Mouse (Mus musculus) stomach, embryonic 14.5 days (tissue): Measurements from ENCODE around the gene Gm6309. TPM values are rescaled to one million over a fixed set of nuclear protein-coding genes. Genes with fewer than 3 reads are reported as not detected.
"Not testable (repeated sequence)": the region's sequence is repeated elsewhere in the genome, so short reads cannot be mapped to it uniquely, and the experiment has no call there.

Experiments
- ATAC-seq: fragments of 200-750 bp; cut with Nextera tagmentation; 2 replicates; pipeline ENCODE4 v1.8.0; 2017; ENCODE audit warnings: low read depth, moderate TSS enrichment; ENCODE audit not compliant: insufficient number of reproducible peaks, insufficient read depth, low FRiP score
- H3K27ac ChIP-seq: fragments of 300-500 bp; sonication (generic); 2 replicates; pipeline ENCODE4 v1.5.1; 2014; ENCODE audit warnings: mild to moderate bottlenecking, low read length, moderate library complexity, mixed read lengths
- H3K27me3 ChIP-seq: fragments of 300-500 bp; sonication (generic); 2 replicates; pipeline ENCODE4 v1.6.1; 2014; ENCODE audit warnings: low read length, control low read depth, mixed read lengths; ENCODE audit not compliant: control insufficient read depth, insufficient read depth
- H3K36me3 ChIP-seq: fragments of 300-500 bp; sonication (generic); 2 replicates; pipeline ENCODE4 v1.6.1; 2014; ENCODE audit warnings: mild to moderate bottlenecking, control low read depth, low read length, moderate library complexity, mixed read lengths; ENCODE audit not compliant: control insufficient read depth, insufficient read depth
- H3K4me1 ChIP-seq: fragments of 300-500 bp; sonication (generic); 2 replicates; pipeline ENCODE4 v1.6.1; 2014; ENCODE audit warnings: low read length, control low read depth, mixed read lengths; ENCODE audit not compliant: control insufficient read depth, insufficient read depth
- H3K4me2 ChIP-seq: fragments of 300-500 bp; sonication (generic); replicated peaks from 2 replicates; pipeline ENCODE4 v1.6.1; 2014; ENCODE audit warnings: low read depth, low read length, control low read depth
- H3K4me3 ChIP-seq: fragments of 300-500 bp; sonication (generic); 2 replicates; pipeline ENCODE4 v1.5.1; 2014; ENCODE audit warnings: low read depth, low read length, control low read depth
- H3K9ac ChIP-seq: fragments of 300-500 bp; sonication (generic); replicated peaks from 2 replicates; pipeline ENCODE4 v1.6.1; 2014; ENCODE audit warnings: low read depth, mild to moderate bottlenecking, control low read depth, low read length, moderate library complexity, mixed read lengths
- H3K9me3 ChIP-seq: fragments of 300-500 bp; sonication (generic); 2 replicates; pipeline ENCODE4 v1.6.1; 2016; ENCODE audit warnings: low read depth, low read length, control low read depth; ENCODE audit not compliant: control insufficient read depth
- WGBS: fragments of 180-500 bp; shearing (Covaris S2); extraction: QIAGEN DNeasy Blood & Tissue Kit; methylation state at CpG from one replicate; pipeline ENCODE4 v1.1.7; 2014; 5-methylcytosine and 5-hydroxymethylcytosine counted together
- polyA plus RNA-seq: library from polyadenylated mRNA; unstranded; fragments of >200 nt; fragmentation: Nextera tagmentation; extraction: Ambion mirVana; gene quantifications from 2 replicates; pipeline ENCODE4 v1.2.1, GENCODE M21; 2014

Gm6309 gene
- polyA plus RNA-seq, 1 experiment from 2014 or later = not detected

- Histone ChIP-seq H3K27ac (no peak overlapping the region), H3K27me3 (no peaks in the 10 kb centered on the region), H3K9me3 (no peaks in the 10 kb centered on the region), H3K4me1 (no peaks in the 10 kb centered on the region), H3K9ac (no peak overlapping the region), H3K4me2 (no peak overlapping the region), H3K36me3 (no peaks in the 10 kb centered on the region), H3K4me3 (no peak overlapping the region)
- ATAC-seq = no peak
- 92% methylated on average over 7 of the region's 7 CpGs for WGBS
Measured at GRCm38 (mm10) chr5:146188712-146189111, 18.2 kb upstream of the Gm6309 start.

GRCm38 (mm10) chr5:146188144-146188543 is 17.6 kb upstream of the Gm6309 start:
- WGBS = 91% methylated on average over 1 of the region's 1 CpGs
- Histone ChIP-seq H3K9ac (no peak overlapping the region), H3K4me2 (no peak overlapping the region)

GRCm38 (mm10) chr5:146187441-146187840 is 16.9 kb upstream of the Gm6309 start:
- H3K36me3 ChIP-seq, H3K4me3 ChIP-seq, H3K9ac ChIP-seq, H3K27ac ChIP-seq, H3K27me3 ChIP-seq, H3K9me3 ChIP-seq, ATAC-seq, H3K4me2 ChIP-seq, H3K4me1 ChIP-seq: not testable (repeated sequence)
- WGBS = 21% methylated on average over 5 of the region's 5 CpGs

More at GRCm38 (mm10) chr5:146188144-146188543, 17.6 kb upstream of the Gm6309 start:
- Histone ChIP-seq H3K9me3 (no peaks in the 10 kb centered on the region), H3K27ac (no peak overlapping the region), H3K27me3 (no peaks in the 10 kb centered on the region), H3K4me1 (no peaks in the 10 kb centered on the region), H3K4me3 (no peak overlapping the region), H3K36me3 (no peaks in the 10 kb centered on the region)
- no peak for ATAC-seq

GRCm38 (mm10) chr5:146185204-146185603 is 14.7 kb upstream of the Gm6309 start, which contains the start of gene 1700001J03Rik:
Gene 1700001J03Rik (minus strand): TSS chr5:146185304.
- not testable (repeated sequence) for ATAC-seq, H3K9me3 ChIP-seq, H3K27ac ChIP-seq, H3K36me3 ChIP-seq, H3K4me2 ChIP-seq, H3K4me3 ChIP-seq, H3K27me3 ChIP-seq, H3K9ac ChIP-seq, H3K4me1 ChIP-seq
- 78% methylated on average over 4 of the region's 4 CpGs for WGBS

GRCm38 (mm10) chr5:146172744-146173143 is 2.2 kb upstream of the Gm6309 start:
- not testable (repeated sequence) for H3K36me3 ChIP-seq, H3K4me3 ChIP-seq, H3K4me1 ChIP-seq, H3K27me3 ChIP-seq, H3K9me3 ChIP-seq, H3K27ac ChIP-seq, H3K4me2 ChIP-seq, ATAC-seq, H3K9ac ChIP-seq
- 61% methylated on average over 4 of the region's 4 CpGs for WGBS

GRCm38 (mm10) chr5:146160439-146160838 is 10.1 kb downstream of the Gm6309 start, which contains the start of gene Gm5565:
Gene Gm5565 (minus strand): TSS chr5:146160539.
- not testable (repeated sequence) for H3K27ac ChIP-seq, ATAC-seq
- 99% methylated on average over 3 of the region's 3 CpGs for WGBS

GRCm38 (mm10) chr5:146158326-146158725 is 12.2 kb downstream of the Gm6309 start:
- 95% methylated on average over 4 of the region's 4 CpGs for WGBS
- not testable (repeated sequence) for ATAC-seq, H3K27ac ChIP-seq, H3K27me3 ChIP-seq, H3K9me3 ChIP-seq, H3K9ac ChIP-seq, H3K4me1 ChIP-seq, H3K4me2 ChIP-seq, H3K4me3 ChIP-seq, H3K36me3 ChIP-seq

More at GRCm38 (mm10) chr5:146160439-146160838, 10.1 kb downstream of the Gm6309 start, which contains the start of gene Gm5565:
- H3K4me2 ChIP-seq, H3K9ac ChIP-seq, H3K9me3 ChIP-seq, H3K27me3 ChIP-seq, H3K36me3 ChIP-seq, H3K4me3 ChIP-seq, H3K4me1 ChIP-seq: not testable (repeated sequence)

- Histone ChIP-seq H3K27me3 (no peaks in the 10 kb centered on the region), H3K4me2 (no peak overlapping the region), H3K4me1 (no peaks in the 10 kb centered on the region), H3K9ac (no peak overlapping the region), H3K27ac (no peak overlapping the region), H3K36me3 (no peaks in the 10 kb centered on the region), H3K4me3 (no peak overlapping the region), H3K9me3 (no peaks in the 10 kb centered on the region)
- ATAC-seq = no peak
- 67% methylated on average over 3 of the region's 3 CpGs for WGBS
Measured at GRCm38 (mm10) chr5:146150454-146150853, 20.1 kb downstream of the Gm6309 start.

GRCm38 (mm10) chr5:146147903-146148302 is 22.6 kb downstream of the Gm6309 start:
- 38% methylated on average over 2 of the region's 2 CpGs for WGBS
- Histone ChIP-seq H3K36me3 (no peaks in the 10 kb centered on the region), H3K9me3 (no peaks in the 10 kb centered on the region), H3K4me3 (no peak overlapping the region), H3K27me3 (no peaks in the 10 kb centered on the region), H3K9ac (no peak overlapping the region), H3K4me1 (no peaks in the 10 kb centered on the region), H3K4me2 (no peak overlapping the region), H3K27ac (no peak overlapping the region)
- ATAC-seq = no peak
